Mouse (Mus musculus) MEL (cell line): ENCODE measurements at regions not wholly inside any gene's neighbourhood (a gene's known extent, or its start where the extent isn't known, plus 50 kb on each side); places are given as distances from the start of the nearest gene placed in this dataset.
A peak's percentile ranks its signal among the peaks of the same experiment; 100 is the strongest.

Experiments
- DNase-seq: peaks from one replicate; pipeline ENCODE4 v3.0.0; 2011; ENCODE audit warnings: low read depth, low spot score
- H3K27ac ChIP-seq: 2 replicates; pipeline ENCODE4 v1.5.1; 2012; ENCODE audit warnings: low read depth, mild to moderate bottlenecking, control low read depth, low read length, moderate library complexity; ENCODE audit not compliant: control insufficient read depth
- H3K27me3 ChIP-seq, 2 experiments: fragments of 150-350 bp in 1 of 2; sonication (generic) in 1 of 2; 2 replicates each; pipeline ENCODE4 v1.6.1; 2012; ENCODE audit warnings: low read length in 2 of 2, mild to moderate bottlenecking in 2 of 2, improper control_type of control experiment in 1 of 2, moderate library complexity in 1 of 2; ENCODE audit not compliant: insufficient read depth in 2 of 2, control insufficient read depth in 1 of 2
- H3K36me3 ChIP-seq, 2 experiments: 2 replicates each; pipeline ENCODE4 v1.6.1; 2012 to 2014; ENCODE audit warnings: low read length in 2 of 2, improper control_type of control experiment in 1 of 2, inconsistent platforms in 1 of 2, mild to moderate bottlenecking in 1 of 2; ENCODE audit not compliant: insufficient read depth in 2 of 2, control insufficient read depth in 1 of 2
- H3K4me1 ChIP-seq, 2 experiments: fragments of 150-350 bp in 1 of 2; sonication (generic) in 1 of 2; 2 replicates each; pipeline ENCODE4 v1.6.1; 2012; ENCODE audit warnings: low read length in 2 of 2, improper control_type of control experiment in 1 of 2, mild to moderate bottlenecking in 1 of 2; ENCODE audit not compliant: insufficient read depth in 2 of 2, control insufficient read depth in 1 of 2
- H3K4me3 ChIP-seq, 2 experiments: fragments of 150-350 bp in 1 of 2; sonication (generic) in 1 of 2; 2 replicates each; pipeline ENCODE4 v1.5.1; 2012; ENCODE audit warnings: low read depth in 2 of 2, low read length in 2 of 2, mild to moderate bottlenecking in 2 of 2, moderate library complexity in 2 of 2, control low read depth in 1 of 2, improper control_type of control experiment in 1 of 2; ENCODE audit not compliant: control insufficient read depth in 1 of 2, insufficient read depth in 1 of 2
- H3K79me2 ChIP-seq: 2 replicates; pipeline ENCODE4 v1.6.1; 2012; ENCODE audit warnings: mild to moderate bottlenecking, low read length, moderate library complexity; ENCODE audit not compliant: control insufficient read depth, poor library complexity, insufficient read depth
- H3K9ac ChIP-seq: 2 replicates; pipeline ENCODE4 v1.6.1; 2012; ENCODE audit warnings: low read depth, mild to moderate bottlenecking, control low read depth, low read length, moderate library complexity; ENCODE audit not compliant: control insufficient read depth, poor library complexity, severe bottlenecking
- H3K9me3 ChIP-seq: fragments of 150-350 bp; sonication (generic); replicated peaks from 2 replicates; pipeline ENCODE4 v1.6.1; 2012; ENCODE audit warnings: mild to moderate bottlenecking, low read length, improper control_type of control experiment, moderate library complexity; ENCODE audit not compliant: insufficient read depth
- ELF1 ChIP-seq: IDR thresholded peaks from 2 replicates; pipeline ENCODE4 v1.6.1; 2014; ENCODE audit warnings: low read depth, mild to moderate bottlenecking, inconsistent platforms, low read length, improper control_type of control experiment, moderate library complexity
- ETS1 ChIP-seq: IDR thresholded peaks from 2 replicates; pipeline ENCODE4 v1.6.1; 2012; ENCODE audit warnings: low read depth, mild to moderate bottlenecking, inconsistent platforms, low read length, improper control_type of control experiment, moderate library complexity
- GABPA ChIP-seq: IDR thresholded peaks from 2 replicates; pipeline ENCODE4 v1.6.1; 2012; ENCODE audit warnings: low read depth, mild to moderate bottlenecking, inconsistent platforms, low read length, improper control_type of control experiment, moderate library complexity
- MAFK ChIP-seq: IDR thresholded peaks from 2 replicates; pipeline ENCODE4 v1.6.1; 2011; ENCODE audit warnings: low read depth, mild to moderate bottlenecking, low read length, improper control_type of control experiment, borderline replicate concordance
- MAZ ChIP-seq: IDR thresholded peaks from 2 replicates; pipeline ENCODE4 v1.6.1; 2012; ENCODE audit warnings: low read depth, mild to moderate bottlenecking, inconsistent platforms, low read length, improper control_type of control experiment
- MYC ChIP-seq: IDR thresholded peaks from 2 replicates; pipeline ENCODE4 v1.6.1; 2011; ENCODE audit warnings: low read depth, mild to moderate bottlenecking, low read length, improper control_type of control experiment, moderate library complexity
- RCOR1 ChIP-seq: IDR thresholded peaks from 2 replicates; pipeline ENCODE4 v1.6.1; 2012; ENCODE audit warnings: low read depth, mild to moderate bottlenecking, inconsistent platforms, low read length, improper control_type of control experiment
- TAL1 ChIP-seq: IDR thresholded peaks from 2 replicates; pipeline ENCODE4 v1.6.1; 2012; ENCODE audit warnings: mild to moderate bottlenecking, inconsistent platforms, low read length, moderate library complexity, mixed read lengths
- TBP ChIP-seq: IDR thresholded peaks from 2 replicates; pipeline ENCODE4 v1.8.0; 2011; ENCODE audit warnings: low read depth, low read length, improper control_type of control experiment
- TCF12 ChIP-seq: IDR thresholded peaks from 2 replicates; pipeline ENCODE4 v1.6.1; 2014; ENCODE audit warnings: low read depth, mild to moderate bottlenecking, inconsistent platforms, low read length, improper control_type of control experiment, moderate library complexity
- UBTF ChIP-seq: IDR thresholded peaks from 2 replicates; pipeline ENCODE4 v1.6.1; 2012; ENCODE audit warnings: low read depth, mild to moderate bottlenecking, inconsistent platforms, low read length, improper control_type of control experiment, moderate library complexity, borderline replicate concordance; ENCODE audit not compliant: insufficient read depth
- USF1 ChIP-seq: IDR thresholded peaks from 2 replicates; pipeline ENCODE4 v1.6.1; 2014; ENCODE audit warnings: low read depth, mild to moderate bottlenecking, inconsistent platforms, low read length, improper control_type of control experiment, moderate library complexity
- ZMIZ1 ChIP-seq: IDR thresholded peaks from 2 replicates; pipeline ENCODE4 v1.6.1; 2012; ENCODE audit warnings: low read depth, mild to moderate bottlenecking, inconsistent platforms, low read length, improper control_type of control experiment, moderate library complexity
- ZNF384 ChIP-seq: IDR thresholded peaks from 2 replicates; pipeline ENCODE4 v1.6.1; 2012; ENCODE audit warnings: low read depth, mild to moderate bottlenecking, inconsistent platforms, low read length, improper control_type of control experiment

DNA sequence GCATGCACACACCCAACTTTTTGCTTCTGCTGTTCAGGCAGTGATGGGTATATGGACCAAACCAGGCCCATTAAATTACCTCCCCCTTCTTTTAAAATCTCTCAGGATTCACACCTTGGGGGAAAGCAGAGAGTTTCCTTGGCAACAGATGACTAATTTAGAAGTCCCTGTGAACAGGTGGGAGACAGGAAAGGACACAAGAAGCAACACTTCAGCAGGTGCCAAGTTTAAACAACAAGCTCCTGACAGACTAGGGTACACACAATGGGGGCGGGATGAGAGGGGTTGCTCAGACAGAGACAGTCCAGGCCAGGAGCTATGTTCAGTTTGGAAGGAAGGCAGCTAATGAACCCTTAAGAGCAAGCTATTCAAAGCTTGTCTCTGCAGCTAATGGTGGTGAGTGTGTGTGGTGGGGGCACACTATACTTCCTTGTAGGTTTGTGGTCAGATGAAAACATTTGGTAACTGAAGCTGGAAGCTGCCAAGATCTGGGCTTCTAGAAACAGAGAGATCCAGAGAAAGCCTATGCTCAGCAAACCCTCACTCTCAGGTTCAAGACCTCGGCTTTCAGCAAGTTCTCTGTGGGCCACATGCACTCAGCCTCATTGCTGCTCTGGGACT lies 283.0 kb upstream of the Tle3 start:
- H3K9ac ChIP-seq: no peak overlapping the region
- H3K4me1 ChIP-seq: no peaks in the 10 kb centered on the region
- no peak overlapping the region for H3K4me3 ChIP-seq
- no peaks in the 10 kb centered on the region for H3K9me3 ChIP-seq
- H3K27me3 ChIP-seq: peaks cover 0 to 2% of the 10 kb centered on the region in 2 experiments; a peak in 1 of 4 replicates
- TF ChIP-seq USF1: no peak
- no peak for TF ChIP-seq TCF12
- TF ChIP-seq ETS1: no peak
- no peak for TF ChIP-seq ZMIZ1
- no peak for TF ChIP-seq ZNF384
- TF ChIP-seq GABPA: no peak
- no peak for TF ChIP-seq UBTF
- no peak for TF ChIP-seq ELF1
- no peak for TF ChIP-seq RCOR1
- H3K36me3 ChIP-seq: no peaks in the 10 kb centered on the region
- no peak for DNase-seq
- H3K79me2 ChIP-seq: no peaks in the 10 kb centered on the region
- no peak overlapping the region for H3K27ac ChIP-seq

DNA sequence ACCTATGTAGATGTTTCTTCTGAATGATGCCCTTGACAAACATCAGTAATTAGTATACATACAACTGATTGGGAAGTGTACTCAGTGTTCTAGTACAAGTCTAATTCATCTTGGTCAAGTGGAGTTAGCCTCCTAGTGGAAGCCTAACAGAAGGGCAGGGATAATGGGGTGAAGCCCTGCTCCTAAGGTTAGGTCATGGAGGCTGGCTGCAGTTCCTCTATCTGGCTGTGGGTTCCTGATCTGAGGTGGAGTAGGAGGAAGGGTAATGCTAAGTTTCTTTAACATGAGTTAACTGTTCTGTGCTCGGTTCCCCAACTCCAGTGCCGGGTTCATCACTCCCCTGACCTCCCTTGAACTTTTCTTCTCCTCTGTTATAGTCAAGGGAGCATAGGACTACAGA lies 281.1 kb upstream of the Tle3 start:
- Histone ChIP-seq H3K79me2 (no peaks in the 10 kb centered on the region), H3K27me3 (peaks cover 0 to 2% of the 10 kb centered on the region in 2 experiments; a peak in 1 of 4 replicates), H3K4me3 (no peak overlapping the region), H3K27ac (no peak overlapping the region), H3K9me3 (no peaks in the 10 kb centered on the region), H3K4me1 (no peaks in the 10 kb centered on the region), H3K9ac (no peak overlapping the region), H3K36me3 (no peaks in the 10 kb centered on the region)
- TF ChIP-seq MAZ: no peak
- TF ChIP-seq TAL1: no peak
- 0 out of 2 replicates have a peak, but pooled peaks have one; percentile 18 for TF ChIP-seq TBP
- DNase-seq: no peak

DNA sequence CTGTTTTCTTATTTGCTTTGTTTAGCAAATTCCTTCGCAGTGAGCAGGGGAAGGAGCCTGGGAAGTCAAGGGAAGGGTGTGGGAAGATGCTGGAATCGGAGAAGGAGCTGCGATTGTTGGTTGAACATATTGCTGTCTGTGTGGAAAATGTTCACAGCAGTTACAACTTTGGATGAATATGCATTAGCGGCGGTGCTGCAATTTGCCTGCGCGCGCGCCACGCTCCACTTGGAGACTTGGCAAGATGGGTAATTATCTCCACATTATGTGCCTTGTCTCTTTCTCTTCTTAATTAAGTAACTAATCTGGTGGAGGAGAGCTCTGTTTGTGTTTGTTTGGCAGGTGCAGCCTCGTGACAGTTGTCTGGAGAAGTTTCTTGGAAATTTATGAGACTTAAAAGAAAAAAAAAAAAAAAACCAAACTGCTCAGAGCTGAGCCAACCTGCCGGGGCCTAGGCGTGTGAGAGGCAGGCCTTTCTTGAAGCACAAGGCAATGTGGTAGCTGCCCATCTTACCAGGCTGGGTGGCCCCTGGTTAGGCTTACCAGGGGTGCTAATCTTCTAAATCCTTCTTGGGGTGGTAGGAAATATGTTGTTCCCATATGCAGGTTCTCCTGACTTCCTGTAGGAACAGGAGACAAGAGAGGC lies 279.2 kb upstream of the Tle3 start:
- no peaks in the 10 kb centered on the region for H3K36me3 ChIP-seq
- H3K9ac ChIP-seq: no peak overlapping the region
- no peak overlapping the region for H3K4me3 ChIP-seq
- H3K27ac ChIP-seq: no peak overlapping the region
- no peaks in the 10 kb centered on the region for H3K79me2 ChIP-seq
- no peak for TF ChIP-seq MAFK
- TF ChIP-seq ZMIZ1: no peak
- no peak for TF ChIP-seq MYC
- TF ChIP-seq USF1: no peak
- H3K4me1 ChIP-seq: no peaks in the 10 kb centered on the region
- H3K9me3 ChIP-seq: no peaks in the 10 kb centered on the region
- no peak for DNase-seq
- H3K27me3 ChIP-seq: peaks cover 0 to 3% of the 10 kb centered on the region in 2 experiments; a peak in 2 of 4 replicates
